Mouse (Mus musculus) forebrain, embryonic 11.5 days (tissue): ENCODE measurements around the gene Tor2a. TPM values are rescaled to one million over a fixed set of nuclear protein-coding genes. Genes with fewer than 3 reads are reported as not detected.

Experiments used
- ATAC-seq: fragments of 200-750 bp; cut with Nextera tagmentation; replicated peaks from 2 replicates; pipeline ENCODE4 v1.8.0; 2017; ENCODE audit warnings: moderate TSS enrichment; ENCODE audit not compliant: low FRiP score
- DNase-seq: peaks from one replicate; pipeline ENCODE4 v3.0.0-alpha.2; 2017; ENCODE audit warnings: low spot score
- H3K27ac ChIP-seq: fragments of 300-500 bp; sonication (generic); 2 replicates; pipeline ENCODE4 v1.5.1; 2014; ENCODE audit warnings: low read depth, low read length
- H3K27me3 ChIP-seq: fragments of 300-500 bp; sonication (generic); 2 replicates; pipeline ENCODE4 v1.6.1; 2014; ENCODE audit warnings: mild to moderate bottlenecking, low read length, mixed read lengths; ENCODE audit not compliant: control insufficient read depth, insufficient read depth
- H3K36me3 ChIP-seq: fragments of 300-500 bp; sonication (generic); 2 replicates; pipeline ENCODE4 v1.6.1; 2014; ENCODE audit warnings: mild to moderate bottlenecking, low read length, moderate library complexity, mixed read lengths; ENCODE audit not compliant: control insufficient read depth, insufficient read depth
- H3K4me1 ChIP-seq: fragments of 300-500 bp; sonication (generic); replicated peaks from 2 replicates; pipeline ENCODE4 v1.6.1; 2014; ENCODE audit warnings: low read length, mixed read lengths; ENCODE audit not compliant: control insufficient read depth, insufficient read depth
- H3K4me2 ChIP-seq: fragments of 300-500 bp; sonication (generic); 2 replicates; pipeline ENCODE4 v1.6.1; 2014; ENCODE audit warnings: low read depth, mild to moderate bottlenecking, low read length, moderate library complexity, mixed read lengths; ENCODE audit not compliant: severe bottlenecking
- H3K4me3 ChIP-seq: fragments of 300-500 bp; sonication (generic); 2 replicates; pipeline ENCODE4 v1.5.1; 2014; ENCODE audit warnings: low read depth, low read length
- H3K9ac ChIP-seq: fragments of 300-500 bp; sonication (generic); 2 replicates; pipeline ENCODE4 v1.6.1; 2014; ENCODE audit warnings: low read length
- H3K9me3 ChIP-seq: fragments of 300-500 bp; sonication (generic); 2 replicates; pipeline ENCODE4 v1.6.1; 2016; ENCODE audit warnings: low read length, mixed read lengths; ENCODE audit not compliant: control insufficient read depth
- WGBS: fragments of 180-500 bp; shearing (Covaris S2); extraction: QIAGEN DNeasy Blood & Tissue Kit; methylation state at CpG from one replicate; pipeline ENCODE4 v1.1.7; 2014; 5-methylcytosine and 5-hydroxymethylcytosine counted together
- polyA plus RNA-seq: library from polyadenylated mRNA; unstranded; fragments of >200 nt; fragmentation: Nextera tagmentation; extraction: Ambion mirVana; gene quantifications from 2 replicates; pipeline ENCODE4 v1.2.1, GENCODE M21; 2014

Tor2a gene
- polyA plus RNA-seq, 1 experiment from 2014 or later = 56.8 TPM

- H3K36me3 ChIP-seq = no peaks in the 10 kb centered on the region
- WGBS = 88% methylated on average over 8 of the region's 8 CpGs
- peaks cover 9% of the 10 kb centered on the region; the same call in 1 of the 2 replicates for H3K4me1 ChIP-seq
- ATAC-seq (no peak), DNase-seq (no peak)
- H3K27me3 ChIP-seq = no peaks in the 10 kb centered on the region
- H3K9me3 ChIP-seq = no peaks in the 10 kb centered on the region
- no peak overlapping the region for H3K4me2 ChIP-seq
- no peak overlapping the region for H3K9ac ChIP-seq
- no peak overlapping the region for H3K27ac ChIP-seq
- H3K4me3 ChIP-seq = no peak overlapping the region
Observed at GRCm38 (mm10) chr2:32772626-32773279, 15.7 kb downstream of the Tor2a start.

DNA sequence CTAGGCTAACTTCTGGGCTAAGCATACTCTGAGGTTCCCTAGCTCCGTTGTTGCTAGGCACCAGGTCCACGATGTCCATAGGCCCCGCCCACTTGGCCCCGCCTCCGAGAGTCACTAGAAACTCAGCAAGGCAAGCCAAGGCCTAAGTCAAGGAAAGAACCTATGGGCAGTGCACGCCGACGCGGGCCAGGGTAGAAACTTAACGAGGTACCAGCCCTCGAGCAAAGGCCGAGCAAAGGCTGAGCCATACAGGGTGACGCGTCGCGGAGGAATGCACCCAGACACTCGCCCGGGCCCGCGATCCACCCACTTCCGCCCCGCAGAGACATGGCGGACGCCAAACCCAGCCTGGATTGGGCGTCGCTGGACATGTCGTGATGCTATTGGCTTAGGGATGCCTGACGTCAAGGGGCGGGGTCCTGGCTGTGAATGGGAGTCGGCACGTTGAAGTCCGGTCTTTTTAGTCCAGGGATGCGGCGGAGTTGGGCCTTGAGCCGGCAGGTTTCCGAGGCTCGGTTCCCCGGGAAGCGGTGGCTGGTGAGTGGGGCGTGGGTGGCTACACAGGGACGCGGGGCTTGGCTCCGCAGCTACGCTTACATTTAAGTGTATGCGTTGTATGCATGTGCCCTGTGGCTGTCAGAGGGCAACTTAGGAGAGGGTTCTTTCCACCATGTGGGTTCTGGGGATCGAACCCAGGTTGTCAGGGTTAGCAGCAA is 18.5 kb downstream of the Tor2a start, which contains the start of the genes Ttc16 and Ptrh1:
Gene Ttc16, minus strand, starts transcription at position 275 of the 716 bp plus-strand sequence.
Gene Ptrh1, plus strand, starts transcription at position 428 of the 716 bp plus-strand sequence.
- peaks cover 7% of the 10 kb centered on the region; the same call in 1 of the 2 replicates for H3K4me1 ChIP-seq
- no peak within 1 kb of the TSS for H3K27ac ChIP-seq
- H3K4me2 ChIP-seq = peak within 1 kb of the TSS; percentile 84
- peak; percentile 98 for DNase-seq
- H3K36me3 ChIP-seq = no peaks in the 10 kb centered on the region
- H3K9me3 ChIP-seq = no peaks in the 10 kb centered on the region
- H3K9ac ChIP-seq = peak within 1 kb of the TSS; percentile 46
- ATAC-seq = peak; percentile 98
- under 1% methylated on average over 46 of the region's 46 CpGs for WGBS
- no peaks in the 10 kb centered on the region; the same call in 1 of the 2 replicates for H3K27me3 ChIP-seq
- peak within 1 kb of the TSS; percentile 55 for H3K4me3 ChIP-seq

- no peak for DNase-seq
- Histone ChIP-seq H3K27me3 (no peaks in the 10 kb centered on the region; the same call in 1 of the 2 replicates), H3K9me3 (no peaks in the 10 kb centered on the region), H3K36me3 (no peaks in the 10 kb centered on the region), H3K9ac (peak overlapping the region; percentile 30), H3K4me2 (peak overlapping the region; percentile 84), H3K4me1 (peaks cover 7% of the 10 kb centered on the region; the same call in 1 of the 2 replicates), H3K27ac (no peak overlapping the region), H3K4me3 (peak overlapping the region; percentile 55)
- ATAC-seq = no peak
- 17% methylated on average over 22 of the region's 22 CpGs for WGBS
Observed at GRCm38 (mm10) chr2:32776192-32776591, 19.2 kb downstream of the Tor2a start.

DNA sequence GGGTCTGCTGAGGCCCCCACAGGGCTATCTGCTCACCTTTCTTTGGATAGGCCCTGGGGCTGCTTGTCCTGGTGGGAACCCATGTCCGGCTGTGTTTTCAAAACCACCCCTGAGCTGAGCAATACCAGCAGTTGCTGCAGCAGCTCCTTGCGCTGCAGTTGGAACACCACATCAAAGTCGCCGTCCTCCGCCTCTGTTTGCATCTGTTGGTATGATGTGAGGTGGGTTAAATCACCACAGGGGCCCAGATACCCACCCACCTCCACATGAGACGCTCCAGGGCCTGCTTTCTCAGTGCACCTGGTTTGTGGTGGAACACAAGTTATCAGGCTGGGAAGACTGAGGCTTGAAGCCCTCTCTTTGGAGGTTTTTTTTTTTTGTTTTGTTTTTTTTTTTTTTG is 21.0 kb downstream of the Tor2a start:
- no peak overlapping the region for H3K9ac ChIP-seq

DNA sequence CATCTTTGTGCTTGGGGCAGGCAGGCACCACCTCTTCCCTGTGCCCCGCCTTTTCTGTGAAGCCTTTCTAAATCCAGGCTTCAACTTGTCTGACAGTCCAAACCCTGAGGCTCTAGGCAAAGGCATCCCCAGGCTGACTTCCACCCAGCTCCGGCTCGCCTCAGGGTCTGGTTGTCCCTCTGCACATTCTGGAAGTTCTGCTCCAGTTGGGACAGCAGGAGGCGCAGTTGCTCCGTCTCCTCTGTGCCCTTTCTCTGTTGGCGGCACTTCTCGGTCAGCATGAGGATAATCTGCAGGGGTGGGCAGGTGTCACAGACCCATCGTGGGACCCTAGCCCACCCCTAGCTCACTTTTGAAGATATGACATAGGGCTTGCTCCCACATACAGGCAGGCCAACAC is 22.1 kb downstream of the Tor2a start:
- no peak for ATAC-seq

More for the DNA sequence above, 21.0 kb downstream of the Tor2a start:
- Histone ChIP-seq H3K27ac (no peak overlapping the region), H3K4me1 (peaks cover 7% of the 10 kb centered on the region; the same call in 1 of the 2 replicates), H3K4me2 (no peak overlapping the region), H3K36me3 (no peaks in the 10 kb centered on the region), H3K9me3 (no peaks in the 10 kb centered on the region), H3K4me3 (no peak overlapping the region), H3K27me3 (no peaks in the 10 kb centered on the region; the same call in 1 of the 2 replicates)
- DNase-seq = no peak
- ATAC-seq = no peak
- 92% methylated on average over 6 of the region's 6 CpGs for WGBS

GRCm38 (mm10) chr2:32779714-32780113 is 22.7 kb downstream of the Tor2a start:
- H3K27ac ChIP-seq = no peak overlapping the region
- no peak overlapping the region for H3K9ac ChIP-seq
- H3K27me3 ChIP-seq = no peaks in the 10 kb centered on the region; the same call in 1 of the 2 replicates
- H3K4me3 ChIP-seq = no peak overlapping the region
- DNase-seq (no peak), ATAC-seq (no peak)
- WGBS = 87% methylated on average over 6 of the region's 6 CpGs
- no peaks in the 10 kb centered on the region for H3K36me3 ChIP-seq
- H3K9me3 ChIP-seq = no peaks in the 10 kb centered on the region
- no peak overlapping the region for H3K4me2 ChIP-seq
- peaks cover 7% of the 10 kb centered on the region; the same call in 1 of the 2 replicates for H3K4me1 ChIP-seq

More for the DNA sequence above, 22.1 kb downstream of the Tor2a start:
- no peak overlapping the region for H3K9ac ChIP-seq
- no peak overlapping the region for H3K4me2 ChIP-seq
- no peak overlapping the region for H3K4me3 ChIP-seq
- peak; percentile 79 for DNase-seq
- no peaks in the 10 kb centered on the region; the same call in 1 of the 2 replicates for H3K27me3 ChIP-seq
- 18% methylated on average over 8 of the region's 8 CpGs for WGBS
- no peak overlapping the region for H3K27ac ChIP-seq
- peaks cover 7% of the 10 kb centered on the region; the same call in 1 of the 2 replicates for H3K4me1 ChIP-seq
- H3K36me3 ChIP-seq = no peaks in the 10 kb centered on the region
- H3K9me3 ChIP-seq = no peaks in the 10 kb centered on the region

DNA sequence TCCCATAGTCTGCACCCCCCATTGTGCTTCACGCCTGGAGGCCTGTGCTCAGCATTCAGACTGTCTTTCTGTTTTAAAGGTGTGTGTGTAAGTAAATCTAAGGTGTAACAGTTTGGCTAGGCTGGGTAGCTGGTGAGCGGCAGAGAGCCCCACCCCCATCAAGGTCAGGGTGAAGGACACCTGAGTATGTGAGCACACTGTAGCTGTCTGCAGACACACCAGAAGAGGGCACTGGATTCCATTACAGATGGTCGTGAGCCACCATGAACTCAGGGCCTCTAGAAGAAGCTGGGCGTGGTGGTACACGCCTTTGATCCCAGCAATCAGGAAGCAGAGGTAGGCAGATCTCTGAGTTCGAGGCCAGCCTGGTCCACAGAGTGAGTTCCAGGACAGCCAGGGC is 24.7 kb downstream of the Tor2a start:
- 79% methylated on average over 6 of the region's 6 CpGs for WGBS
- Histone ChIP-seq H3K4me1 (no peaks in the 10 kb centered on the region), H3K27ac (no peak overlapping the region), H3K9ac (no peak overlapping the region), H3K9me3 (no peaks in the 10 kb centered on the region), H3K27me3 (no peaks in the 10 kb centered on the region; the same call in 1 of the 2 replicates), H3K4me3 (no peak overlapping the region), H3K4me2 (no peak overlapping the region), H3K36me3 (no peaks in the 10 kb centered on the region)
- ATAC-seq = no peak
- DNase-seq = no peak

DNA sequence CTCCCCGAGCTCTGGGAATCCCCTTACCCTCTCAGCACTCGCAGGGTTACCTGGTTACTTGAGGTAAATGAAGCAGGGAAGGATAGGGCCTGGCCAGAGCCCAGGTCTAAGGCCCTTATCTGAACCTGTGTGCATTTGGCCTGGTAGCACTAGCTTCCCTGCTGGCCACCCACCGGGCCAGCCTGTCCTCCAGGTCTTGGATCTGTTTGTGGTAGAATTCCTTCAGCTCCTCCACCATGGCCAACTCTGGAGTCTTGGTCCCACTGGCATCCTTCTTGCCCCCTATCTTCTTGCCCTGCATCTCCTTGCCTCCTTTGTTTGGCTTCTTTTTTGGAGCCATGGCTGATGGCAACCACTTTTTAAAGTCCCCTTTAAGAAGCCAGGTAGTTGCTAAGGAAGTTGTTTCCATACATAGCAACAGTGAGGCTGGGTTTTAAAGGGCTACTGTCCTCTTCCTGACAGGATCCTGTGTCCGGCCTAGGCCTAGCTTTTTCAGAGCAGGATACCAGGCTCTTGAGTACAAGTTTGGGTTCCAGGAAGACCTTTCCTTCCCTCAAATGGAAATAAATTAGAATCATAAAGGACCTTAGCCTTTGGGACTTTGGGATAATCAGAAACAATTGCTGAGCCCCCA is 27.1 kb downstream of the Tor2a start, which contains the start of gene Cfap157:
Gene Cfap157, minus strand, starts transcription at position 381 of the 634 bp plus-strand sequence.
- ATAC-seq (no peak), DNase-seq (no peak)
- Histone ChIP-seq H3K27ac (no peak within 1 kb of the TSS), H3K4me3 (no peak within 1 kb of the TSS), H3K4me1 (no peaks in the 10 kb centered on the region), H3K27me3 (no peaks in the 10 kb centered on the region), H3K9me3 (no peaks in the 10 kb centered on the region), H3K9ac (no peak within 1 kb of the TSS), H3K36me3 (no peaks in the 10 kb centered on the region), H3K4me2 (no peak within 1 kb of the TSS)
- 65% methylated on average over 4 of the region's 4 CpGs for WGBS
